Mouse (Mus musculus) embryo, embryonic 11.5 days (tissue): ENCODE measurements around the gene Gm42372.

Experiments
- DNase-seq: peaks from one replicate; pipeline ENCODE4 v3.0.0-alpha.2; 2012; ENCODE audit warnings: low read depth, low spot score

Gene Gm42372

DNA sequence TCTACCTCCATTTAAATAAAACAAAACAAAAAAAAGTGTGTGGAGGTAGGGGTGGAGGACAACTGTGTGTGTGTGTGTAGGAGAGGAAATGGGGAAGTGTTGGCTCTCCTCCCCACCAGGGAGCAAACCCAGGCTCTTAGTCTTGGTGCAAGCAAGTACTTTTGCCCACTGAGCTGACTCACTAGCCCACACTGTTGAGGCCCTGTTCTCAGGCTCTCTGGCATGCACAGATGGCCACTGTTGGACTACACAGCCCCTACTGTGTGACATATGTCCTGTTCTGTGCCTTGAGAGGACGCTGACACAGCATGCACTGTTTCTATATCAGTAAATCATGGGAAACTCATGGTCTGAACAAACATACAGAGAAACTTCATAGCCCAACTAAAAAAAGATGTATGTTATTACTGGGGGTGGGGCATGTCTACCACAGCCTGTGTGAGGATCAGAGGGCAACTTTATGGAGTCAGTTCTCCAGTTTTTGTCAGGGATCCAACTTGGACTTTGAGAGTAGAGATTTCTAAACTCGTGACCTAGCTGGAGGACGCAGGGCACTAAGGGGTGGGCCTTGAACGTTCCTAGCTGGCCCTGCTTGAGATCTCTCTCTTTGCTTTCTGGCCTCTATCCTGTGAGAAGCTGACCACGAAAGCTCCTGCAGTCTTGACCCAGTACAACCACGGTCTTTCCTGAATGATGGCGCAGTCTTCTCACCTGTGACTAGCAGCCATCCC is 20.5 kb downstream of the Gm42372 start:
- DNase-seq = no peak

GRCm38 (mm10) chr7:17004716-17005115 is 21.8 kb downstream of the Gm42372 start:
- no peak for DNase-seq

- no peak for DNase-seq
These were observed 24.4 kb downstream of the Gm42372 start for GRCm38 (mm10) chr7:17007300-17007699.

- no peak for DNase-seq
These were observed 26.6 kb downstream of the Gm42372 start for GRCm38 (mm10) chr7:17009326-17010009.

GRCm38 (mm10) chr7:17010010-17010347 is 27.1 kb downstream of the Gm42372 start:
- DNase-seq = no peak

DNA sequence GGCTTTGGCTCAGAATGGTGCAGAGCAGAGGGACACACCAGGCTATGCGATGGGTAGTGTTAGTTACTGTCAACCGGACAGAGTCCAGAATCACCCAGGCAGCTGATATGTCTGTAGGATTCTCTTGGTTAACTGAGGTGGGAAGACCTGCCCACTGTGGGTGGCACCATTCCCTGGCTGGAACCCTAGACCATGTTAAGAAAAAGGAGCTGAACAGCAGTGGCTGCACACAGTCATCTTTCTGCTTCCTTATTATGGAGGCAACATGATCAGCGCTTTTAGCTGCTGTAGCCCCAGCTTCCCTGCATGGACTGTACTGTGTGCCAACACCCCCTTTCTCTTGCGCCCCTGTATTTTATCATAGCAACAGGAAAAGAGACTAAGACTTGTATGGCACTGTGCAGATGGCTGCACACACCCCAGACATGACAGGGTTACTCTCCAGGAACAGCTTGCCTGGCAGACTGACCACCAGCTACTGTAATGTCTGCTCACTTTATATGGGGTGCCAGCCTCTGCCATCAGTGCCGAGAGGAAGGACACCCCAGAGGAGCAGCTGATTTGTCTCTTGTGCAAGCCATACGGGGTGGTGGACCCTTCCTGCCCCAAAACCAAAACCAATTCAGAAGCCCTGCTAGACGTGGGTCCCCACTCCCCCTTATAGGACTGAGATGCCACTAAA is 29.2 kb downstream of the Gm42372 start:
- DNase-seq = no peak

DNA sequence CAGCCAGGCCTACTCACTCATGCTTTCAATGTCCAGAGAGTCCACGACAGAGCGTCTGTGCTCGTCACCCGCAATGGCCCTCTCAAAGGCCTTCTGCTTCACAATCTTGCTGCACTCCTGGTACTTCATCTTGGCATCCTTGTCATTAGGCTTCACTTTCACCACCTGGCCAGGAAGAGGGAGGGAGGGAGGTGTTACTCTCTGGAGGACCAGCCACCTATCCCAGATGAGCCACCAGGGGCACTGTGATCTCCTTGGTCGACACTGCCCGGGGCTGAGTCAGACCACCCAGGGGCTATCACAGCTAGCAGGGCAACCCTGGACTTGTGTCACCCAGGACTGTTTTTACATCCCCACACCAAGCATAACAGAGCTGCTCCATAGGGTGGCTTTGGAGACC is 32.5 kb downstream of the Gm42372 start:
- no peak for DNase-seq

DNA sequence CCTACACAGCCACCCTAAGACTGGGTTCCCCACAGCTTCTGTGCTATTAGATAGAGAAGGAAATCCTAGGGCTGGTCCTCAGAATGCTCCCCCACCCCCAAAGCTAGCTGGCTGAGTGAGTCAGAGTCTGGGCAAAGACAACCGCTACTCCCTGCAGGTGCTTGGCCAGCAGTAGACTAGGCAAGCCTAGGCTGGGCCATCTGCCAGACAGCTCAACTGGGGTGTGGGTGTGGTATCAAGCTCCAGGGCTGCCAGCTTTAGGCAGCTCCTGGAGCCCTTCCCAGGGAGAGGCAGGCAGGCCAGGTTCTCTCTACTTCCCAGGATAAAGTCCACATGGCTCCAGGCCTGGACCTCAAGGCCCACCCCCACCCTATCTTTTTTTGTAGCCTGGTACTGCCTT is 34.1 kb downstream of the Gm42372 start:
- DNase-seq = no peak

GRCm38 (mm10) chr7:17017921-17018320 is 35.0 kb downstream of the Gm42372 start:
- no peak for DNase-seq

- DNase-seq = no peak
These were observed 36.7 kb downstream of the Gm42372 start for GRCm38 (mm10) chr7:17019426-17020166.

GRCm38 (mm10) chr7:17022176-17022575 is 39.3 kb downstream of the Gm42372 start:
- no peak for DNase-seq

- no peak for DNase-seq
These were observed 40.8 kb downstream of the Gm42372 start for GRCm38 (mm10) chr7:17023701-17024100.

GRCm38 (mm10) chr7:17024141-17024540 is 41.3 kb downstream of the Gm42372 start:
- DNase-seq = no peak

DNA sequence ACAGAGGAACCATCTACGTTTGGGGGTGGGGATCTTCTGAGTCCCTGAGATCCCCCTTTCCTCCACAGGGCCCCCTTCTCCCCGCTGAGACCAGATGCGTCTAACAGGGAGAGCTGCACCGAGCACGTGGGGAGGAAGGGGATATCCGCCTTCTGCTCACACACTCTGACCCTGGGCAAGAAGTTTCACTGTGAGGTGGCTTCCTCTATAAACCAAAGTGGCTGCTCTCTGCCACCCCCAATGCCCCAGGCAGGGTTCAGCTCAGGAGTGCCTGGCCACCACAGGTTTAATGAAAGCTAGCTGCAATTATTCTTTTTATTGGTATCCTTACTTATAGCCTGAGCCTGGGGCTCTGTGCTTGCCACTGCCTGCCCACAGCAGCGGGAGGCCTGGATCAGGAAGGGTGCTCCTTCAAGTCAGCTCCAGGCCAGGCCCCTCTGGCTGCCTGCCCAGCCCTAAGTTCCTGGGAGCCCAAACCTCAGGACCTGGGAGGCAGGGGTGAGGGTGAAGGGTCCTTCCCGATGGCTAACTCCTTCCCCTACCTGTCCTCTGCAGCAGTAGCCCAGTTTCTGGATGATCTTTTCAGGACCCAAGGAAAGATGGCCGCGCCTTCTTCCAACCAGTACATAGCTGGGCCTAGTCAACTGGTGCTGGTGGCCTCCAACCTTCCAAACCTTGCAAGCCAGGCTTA is 42.1 kb downstream of the Gm42372 start:
- no peak for DNase-seq

GRCm38 (mm10) chr7:17025505-17025894 is 42.6 kb downstream of the Gm42372 start:
- no peak for DNase-seq

DNA sequence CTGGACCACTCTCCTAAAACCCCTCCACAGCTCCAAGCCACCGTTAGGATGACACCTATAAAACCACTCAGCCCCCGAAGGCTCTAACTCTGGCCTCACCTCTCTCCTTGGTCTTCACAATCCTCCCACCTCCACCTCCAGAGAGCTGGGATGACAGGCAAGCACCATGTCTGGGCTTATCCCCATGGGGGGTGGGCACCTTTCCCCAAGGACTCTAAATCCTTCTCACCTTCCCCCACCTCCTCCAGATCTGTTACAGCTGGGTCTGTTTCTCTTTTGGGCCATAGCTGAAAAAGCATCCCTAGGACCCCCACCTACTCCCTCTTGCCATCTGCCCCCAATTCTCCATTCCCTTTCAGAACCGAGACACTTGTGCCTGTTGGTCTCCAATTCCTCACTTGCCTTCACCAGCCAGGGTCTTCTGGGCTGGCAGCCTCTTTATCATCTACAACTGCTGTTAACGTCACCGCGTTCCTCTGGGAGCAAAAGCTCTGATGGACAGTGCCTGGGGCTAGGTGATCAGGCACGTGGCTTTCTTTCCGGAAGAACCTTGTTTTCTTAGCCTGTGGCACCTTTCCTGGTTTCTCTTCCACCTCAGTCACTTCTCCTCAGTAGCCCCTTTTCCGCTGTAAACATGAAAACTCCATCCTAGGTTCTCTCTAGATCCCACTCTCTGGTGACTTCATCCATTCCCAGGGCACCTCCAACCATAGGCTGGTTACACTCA is 43.2 kb downstream of the Gm42372 start:
- no peak for DNase-seq

DNA sequence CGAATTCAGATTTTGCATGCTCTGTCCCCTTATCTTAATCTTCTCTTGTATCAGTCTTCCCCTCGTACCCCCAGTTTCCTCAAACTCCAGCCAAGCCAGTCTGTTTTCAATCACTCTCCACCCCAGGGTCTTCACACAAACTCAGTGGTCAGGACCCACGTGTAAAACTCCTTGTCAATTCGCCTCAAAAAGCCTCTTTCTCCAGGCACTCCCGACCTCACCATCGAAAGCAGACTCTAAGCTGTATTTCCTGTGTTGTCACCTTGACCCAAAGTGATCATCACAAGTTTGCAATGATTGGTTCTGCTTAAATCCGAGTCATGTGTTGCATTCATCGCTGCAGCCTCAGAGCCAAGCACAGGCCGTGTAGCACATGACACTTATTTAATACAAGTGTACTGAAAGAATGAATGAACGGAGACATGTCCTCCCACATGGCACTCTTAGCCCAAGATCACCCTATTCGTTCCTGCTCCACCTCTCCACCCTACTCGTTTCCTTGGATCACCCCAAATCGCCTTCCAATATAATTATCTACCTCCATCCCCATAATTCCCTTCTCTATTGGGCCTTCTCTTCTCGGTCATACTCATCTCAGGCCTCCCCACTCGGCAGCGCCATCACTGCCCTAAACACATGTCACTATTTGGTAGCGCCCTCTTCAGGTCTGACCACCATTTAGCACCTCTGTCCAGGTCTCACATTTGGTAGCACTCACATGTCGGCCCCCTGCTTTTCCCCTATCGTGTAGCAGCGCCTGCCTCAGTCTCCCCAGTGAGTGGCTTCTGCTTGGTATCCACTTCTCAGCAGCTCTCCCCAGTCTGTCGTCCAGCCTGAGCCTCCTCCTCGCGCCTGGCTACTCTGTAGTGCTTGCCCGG is 44.1 kb downstream of the Gm42372 start:
- peak; percentile 56 for DNase-seq

- DNase-seq = peak; percentile 82
These were observed 44.9 kb downstream of the Gm42372 start, which contains the start of gene Ppp5c for GRCm38 (mm10) chr7:17027588-17028343. Ppp5c (minus strand) TSS chr7:17027924.

GRCm38 (mm10) chr7:17028923-17029322 is 46.0 kb downstream of the Gm42372 start:
- no peak for DNase-seq
